In genomic region chr7:30492765-30493164, GRCm38 (mm10) we compare ENCODE assay signal across 9 mouse cellular contexts. TPM values are rescaled to one million over a fixed set of nuclear protein-coding genes. Genes with fewer than 3 reads are reported as not detected.
DNase-seq lines count a peak whose midpoint lies in the region; ATAC-seq and TF ChIP-seq lines count a peak whose summit lies in the region.
"Had no signal": no experiment of that assay in that cellular context is flagged by ENCODE, and none has a peak within 500 bp of the region (broad histone marks: within the 10 kb centered on the region; RNA-seq: fewer than 3 reads in every experiment).

No protein-coding gene starts in this region.

- 16% methylated on average over 4 of the region's 4 CpGs for WGBS in liver, embryonic 14.5 days (ENCODE audit: insufficient replicate concordance)

- no peak overlapping the region for H3K27ac ChIP-seq in liver, embryonic 14.5 days
- H3K27ac ChIP-seq: heart, embryonic 15.5 days had no signal

- peak; percentile 45 to 65 for DNase-seq in urinary bladder, adult 18-20 months (ENCODE audit: low spot score in 2 of 2)
- no peak for DNase-seq in urinary bladder, postnatal 10 days (ENCODE audit: low spot score)
- peak; percentile 54 for DNase-seq in c-Kit-negative CD71-positive TER-119-positive erythroid progenitor cells, embryonic 14.5 days (ENCODE audit: low read depth, low spot score)
- peak; percentile 74 for DNase-seq in forelimb bud, embryonic 11.5 days (ENCODE audit: low read depth, low spot score)
- peak; percentile 85 for DNase-seq in kidney, postnatal 14 days
- peak; percentile 34 to 45 (median 42) for DNase-seq in liver, embryonic 14.5 days (ENCODE audit: low read depth in 3 of 3, low spot score in 3 of 3)
- peak; percentile 68 for DNase-seq in right cerebral cortex, adult 18-20 months
- DNase-seq in urinary bladder, postnatal 25 days (ENCODE audit: low spot score): peak; percentile 68

- no peaks in the 10 kb centered on the region for H3K36me3 ChIP-seq in liver, embryonic 14.5 days (replicated peaks; ENCODE audit: control insufficient read depth, insufficient read depth, low read depth)
- H3K36me3 ChIP-seq: heart, embryonic 15.5 days had no signal

- no peaks in the 10 kb centered on the region for H3K9me3 ChIP-seq in liver, embryonic 14.5 days (ENCODE audit: control insufficient read depth, low read length)
- H3K9me3 ChIP-seq: heart, embryonic 15.5 days had no signal

- H3K9ac ChIP-seq in liver, embryonic 14.5 days (replicated peaks): no peak overlapping the region
- H3K9ac ChIP-seq: heart, embryonic 15.5 days had no signal

- no peaks in the 10 kb centered on the region for H3K27me3 ChIP-seq in liver, embryonic 14.5 days (ENCODE audit: control insufficient read depth, insufficient read depth, low read length)

- no peak overlapping the region for H3K4me3 ChIP-seq in liver, embryonic 14.5 days (ENCODE audit: insufficient read depth in 1 of 2, low read depth in 2 of 2, low read length in 2 of 2)
- H3K4me3 ChIP-seq: heart, embryonic 15.5 days had no signal

- peak; percentile 9; the same call in 1 of the 2 replicates for ATAC-seq in liver, embryonic 14.5 days (ENCODE audit: insufficient read depth)

- peak overlapping the region; percentile 28; the same call in 1 of the 2 replicates for H3K4me2 ChIP-seq in liver, embryonic 14.5 days (ENCODE audit: low read depth)
- H3K4me2 ChIP-seq: heart, embryonic 15.5 days had no signal

- TF ChIP-seq EP300 in liver, embryonic 14.5 days (IDR thresholded peaks at IDR 0.05; ENCODE audit: low read depth): no peak

- no peaks in the 10 kb centered on the region for H3K4me1 ChIP-seq in liver, embryonic 14.5 days (replicated peaks; ENCODE audit: control insufficient read depth in 2 of 2, insufficient read depth in 2 of 2, low read length in 1 of 2)
- H3K4me1 ChIP-seq: heart, embryonic 15.5 days had no signal

- peak; percentile 87 for TF ChIP-seq CTCF in liver, embryonic 14.5 days (IDR thresholded peaks at IDR 0.05; ENCODE audit: low read depth)

RNA-seq across cellular contexts. Expression of gene Prodh2, which starts 0.7 kb away (rescaled TPM):
- 47.9 and 52.1 TPM in 2 replicates for polyA plus RNA-seq in liver, embryonic 14.5 days (2012; rRNA removed)
- polyA plus RNA-seq in liver, embryonic 14.5 days (2014; fragmentation: Nextera tagmentation; extraction: Ambion mirVana): 33.8 and 41.4 TPM in 2 replicates

RNA-seq across cellular contexts. Expression of gene Nphs1, which starts 34.6 kb away (rescaled TPM):
- polyA plus RNA-seq in liver, embryonic 14.5 days (2012; rRNA removed): 0.03 TPM in 2 replicates
- 0.08 and 0.19 TPM in 2 replicates for polyA plus RNA-seq in liver, embryonic 14.5 days (2014; fragmentation: Nextera tagmentation; extraction: Ambion mirVana)

RNA-seq across cellular contexts. Expression of gene Kirrel2, which starts 35.3 kb away (rescaled TPM):
- 0.10 and 0.30 TPM in 2 replicates for polyA plus RNA-seq in liver, embryonic 14.5 days (2012; rRNA removed)
- 0.18 TPM in 1 of 2 replicates, not detected in the other for polyA plus RNA-seq in liver, embryonic 14.5 days (2014; fragmentation: Nextera tagmentation; extraction: Ambion mirVana)

RNA-seq across cellular contexts. Expression of gene Arhgap33, which starts 42.1 kb away (rescaled TPM):
- polyA plus RNA-seq in liver, embryonic 14.5 days (2012; rRNA removed): 7.1 and 7.9 TPM in 2 replicates
- 1.3 and 2.0 TPM in 2 replicates for polyA plus RNA-seq in liver, embryonic 14.5 days (2014; fragmentation: Nextera tagmentation; extraction: Ambion mirVana)

RNA-seq across cellular contexts. Expression of gene Aplp1, which starts 47.4 kb away (rescaled TPM):
- polyA plus RNA-seq in liver, embryonic 14.5 days (2012; rRNA removed): 2.9 and 4.0 TPM in 2 replicates
- polyA plus RNA-seq in liver, embryonic 14.5 days (2014; fragmentation: Nextera tagmentation; extraction: Ambion mirVana): 3.5 and 4.5 TPM in 2 replicates
